Mouse (Mus musculus) kidney, embryonic 15.5 days (tissue): ENCODE data around the gene Fcer1g. TPM values are rescaled to one million over a fixed set of nuclear protein-coding genes. Genes with fewer than 3 reads are reported as not detected.
A peak's percentile ranks its signal among the peaks of the same experiment; 100 is the strongest.

ENCODE experiments used
- ATAC-seq: fragments of 200-750 bp; cut with Nextera tagmentation; replicated peaks from 2 replicates; pipeline ENCODE4 v1.8.0; 2017; ENCODE audit warnings: moderate TSS enrichment; ENCODE audit not compliant: low FRiP score
- H3K27ac ChIP-seq: fragments of 300-500 bp; sonication (generic); 2 replicates; pipeline ENCODE4 v1.5.1; 2015; ENCODE audit warnings: mild to moderate bottlenecking, inconsistent platforms
- H3K27me3 ChIP-seq: fragments of 300-500 bp; sonication (generic); 2 replicates; pipeline ENCODE4 v1.6.1; 2015; ENCODE audit warnings: inconsistent platforms
- H3K36me3 ChIP-seq: fragments of 300-500 bp; sonication (generic); 2 replicates; pipeline ENCODE4 v1.6.1; 2015; ENCODE audit warnings: inconsistent platforms
- H3K4me1 ChIP-seq: fragments of 300-500 bp; sonication (generic); 2 replicates; pipeline ENCODE4 v1.6.1; 2015; ENCODE audit warnings: inconsistent platforms
- H3K4me2 ChIP-seq: fragments of 300-500 bp; sonication (generic); 2 replicates; pipeline ENCODE4 v1.6.1; 2015; ENCODE audit warnings: moderate library complexity, mild to moderate bottlenecking, inconsistent platforms
- H3K4me3 ChIP-seq: fragments of 300-500 bp; sonication (generic); replicated peaks from 2 replicates; pipeline ENCODE4 v1.5.1; 2015; ENCODE audit warnings: mild to moderate bottlenecking, inconsistent platforms
- H3K9ac ChIP-seq: fragments of 300-500 bp; sonication (generic); 2 replicates; pipeline ENCODE4 v1.6.1; 2015; ENCODE audit warnings: mild to moderate bottlenecking, inconsistent platforms
- H3K9me3 ChIP-seq: fragments of 300-500 bp; sonication (generic); replicated peaks from 2 replicates; pipeline ENCODE4 v1.6.1; 2016; ENCODE audit warnings: inconsistent platforms
- WGBS: fragments of 180-500 bp; shearing (Covaris S2); methylation state at CpG from one replicate; pipeline ENCODE4 v1.1.7; 2015; ENCODE audit warnings: mixed read lengths; 5-methylcytosine and 5-hydroxymethylcytosine counted together
- polyA plus RNA-seq: library from polyadenylated mRNA; unstranded; fragments of >200 nt; fragmentation: Nextera tagmentation; extraction: Ambion mirVana; gene quantifications from 2 replicates; pipeline ENCODE4 v1.2.1, GENCODE M21; 2015

The Fcer1g gene
- polyA plus RNA-seq, 1 experiment from 2014 or later = 36.9 TPM

DNA sequence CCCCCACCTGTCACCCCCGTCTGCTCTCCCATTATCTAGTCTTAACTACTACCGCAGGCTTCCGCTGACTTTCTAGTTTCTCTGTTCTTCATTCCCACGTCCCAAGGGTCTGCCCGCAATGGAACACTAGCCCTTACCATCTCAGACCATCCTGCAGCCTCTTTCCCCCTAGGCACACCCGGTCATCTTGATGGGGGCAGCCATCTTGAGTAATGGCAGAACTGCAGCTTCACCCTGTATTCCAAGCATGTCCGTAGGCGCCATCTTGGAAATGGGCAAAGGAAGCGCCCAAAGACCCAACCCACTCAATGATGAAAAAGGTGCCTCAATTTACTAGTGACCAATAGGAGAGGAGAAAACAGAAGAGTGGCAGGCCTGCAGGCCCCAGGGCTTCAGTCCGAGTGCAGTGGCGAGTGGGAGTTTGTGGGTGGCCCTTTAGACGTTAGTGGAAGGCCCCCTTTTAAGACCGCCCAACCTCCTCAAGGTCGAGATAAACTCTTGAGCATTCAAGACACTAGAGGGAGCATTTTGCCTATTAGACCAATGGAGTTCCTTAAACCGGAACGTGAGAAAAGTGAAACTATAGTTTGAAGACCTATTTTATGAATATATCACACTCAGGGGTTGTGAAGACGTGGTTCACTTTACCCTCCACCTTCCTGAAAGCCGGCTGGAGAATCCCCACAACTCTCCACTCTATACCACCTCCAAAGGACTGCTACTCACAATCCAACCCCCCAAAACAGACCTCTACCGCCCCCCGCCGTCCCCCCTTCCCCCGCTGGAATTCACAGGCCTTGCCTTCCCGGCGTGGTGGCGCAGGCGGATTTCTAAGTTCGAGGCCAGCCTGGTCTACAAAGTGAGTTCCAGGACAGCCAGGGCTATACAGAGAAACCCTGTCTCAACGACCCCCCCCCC lies 11.7 kb downstream of the Fcer1g start, which contains the start of gene Tomm40l:
Tomm40l (minus strand) TSS at position 277 of the 918 bp plus-strand sequence.
- peak within 1 kb of the TSS; percentile 59 for H3K9ac ChIP-seq
- H3K27ac ChIP-seq = peak within 1 kb of the TSS; percentile 95
- no peaks in the 10 kb centered on the region for H3K9me3 ChIP-seq
- no peaks in the 10 kb centered on the region for H3K27me3 ChIP-seq
- peaks cover 27% of the 10 kb centered on the region for H3K36me3 ChIP-seq
- peak within 1 kb of the TSS; percentile 74 for H3K4me3 ChIP-seq
- peak; percentile 98 for ATAC-seq
- WGBS = 1% methylated on average over 28 of the region's 28 CpGs
- peaks cover 20% of the 10 kb centered on the region for H3K4me1 ChIP-seq
- peak within 1 kb of the TSS; percentile 73 for H3K4me2 ChIP-seq

DNA sequence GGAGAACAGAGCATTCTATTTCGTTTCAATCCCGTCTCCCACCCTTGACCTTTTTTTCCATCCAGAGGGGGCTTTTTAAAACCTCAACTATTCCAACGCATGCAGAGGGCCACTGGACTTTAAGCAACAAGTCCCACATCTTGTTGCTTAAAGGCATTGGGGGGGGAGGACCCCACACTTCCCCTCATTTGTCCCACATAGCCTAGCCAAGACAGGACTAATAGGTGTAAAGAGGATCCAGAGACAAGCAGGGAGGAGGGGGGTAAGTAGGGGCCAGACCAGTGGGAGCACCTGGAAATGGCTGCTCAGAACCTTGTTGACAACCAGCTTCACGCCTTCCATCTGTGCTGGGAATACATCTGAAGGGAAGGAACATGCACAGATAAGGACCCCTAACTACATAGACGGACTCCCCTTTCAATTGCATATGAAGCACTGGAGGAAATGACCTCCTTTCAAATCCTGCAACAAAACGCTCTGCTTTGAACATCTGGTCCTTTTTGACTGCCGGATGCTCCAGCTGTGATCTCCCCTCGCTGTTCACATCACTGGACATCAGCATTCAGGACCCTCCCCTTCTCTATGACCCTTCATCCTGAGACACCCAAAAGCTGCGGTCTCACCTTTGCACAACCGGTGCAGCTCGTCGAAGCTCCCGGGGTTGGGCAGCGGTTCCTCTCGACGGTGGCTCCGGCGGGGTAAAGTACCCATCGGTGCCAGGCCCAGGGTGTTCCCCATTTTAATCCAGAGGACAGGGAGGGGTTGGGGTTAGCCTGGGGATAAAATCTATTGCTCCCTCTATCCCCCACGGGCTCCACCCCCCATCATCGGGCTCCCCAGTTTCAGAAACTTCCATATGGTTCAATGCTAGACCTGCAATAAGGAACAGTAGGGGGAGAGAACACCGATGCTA lies 12.6 kb downstream of the Fcer1g start:
- H3K4me1 ChIP-seq = peaks cover 20% of the 10 kb centered on the region
- peak overlapping the region; percentile 73 for H3K4me2 ChIP-seq
- WGBS = 4% methylated on average over 22 of the region's 22 CpGs
- peak overlapping the region; percentile 64; the same call in 1 of the 2 replicates for H3K27ac ChIP-seq
- peaks cover 27% of the 10 kb centered on the region for H3K36me3 ChIP-seq
- peak overlapping the region; percentile 74 for H3K4me3 ChIP-seq
- ATAC-seq = peak; percentile 0; the same call in 1 of the 2 replicates
- no peaks in the 10 kb centered on the region for H3K9me3 ChIP-seq
- peak overlapping the region; percentile 59 for H3K9ac ChIP-seq
- H3K27me3 ChIP-seq = no peaks in the 10 kb centered on the region

DNA sequence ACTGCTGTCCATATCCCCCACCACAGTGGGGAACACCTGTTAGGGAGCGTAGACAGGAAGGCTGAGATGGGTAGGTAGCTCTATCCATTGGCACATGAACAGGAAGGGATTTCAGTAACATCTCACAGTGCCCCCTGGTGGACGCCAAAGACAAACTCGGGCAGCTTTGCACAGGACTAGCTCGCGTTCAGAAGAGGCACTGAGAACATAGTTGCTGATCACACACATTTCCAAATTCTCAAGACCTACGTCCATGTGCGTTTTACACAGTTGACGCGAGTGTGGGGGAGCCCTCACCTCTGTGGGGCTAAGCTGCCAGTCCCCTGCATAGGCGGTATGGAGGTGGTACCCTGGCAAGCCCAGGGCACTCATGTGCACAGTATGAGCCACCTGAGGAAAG lies 13.3 kb downstream of the Fcer1g start:
- H3K27ac ChIP-seq = no peak overlapping the region
- H3K9me3 ChIP-seq = no peaks in the 10 kb centered on the region
- H3K4me3 ChIP-seq = peak overlapping the region; percentile 74
- ATAC-seq = 0 out of 2 replicates have a peak, but pooled peaks have one; percentile 9
- peak overlapping the region; percentile 59; the same call in 1 of the 2 replicates for H3K9ac ChIP-seq
- 6% methylated on average over 10 of the region's 10 CpGs for WGBS
- H3K4me2 ChIP-seq = peak overlapping the region; percentile 73
- peaks cover 27% of the 10 kb centered on the region for H3K36me3 ChIP-seq
- H3K27me3 ChIP-seq = no peaks in the 10 kb centered on the region
- H3K4me1 ChIP-seq = peaks cover 20% of the 10 kb centered on the region

DNA sequence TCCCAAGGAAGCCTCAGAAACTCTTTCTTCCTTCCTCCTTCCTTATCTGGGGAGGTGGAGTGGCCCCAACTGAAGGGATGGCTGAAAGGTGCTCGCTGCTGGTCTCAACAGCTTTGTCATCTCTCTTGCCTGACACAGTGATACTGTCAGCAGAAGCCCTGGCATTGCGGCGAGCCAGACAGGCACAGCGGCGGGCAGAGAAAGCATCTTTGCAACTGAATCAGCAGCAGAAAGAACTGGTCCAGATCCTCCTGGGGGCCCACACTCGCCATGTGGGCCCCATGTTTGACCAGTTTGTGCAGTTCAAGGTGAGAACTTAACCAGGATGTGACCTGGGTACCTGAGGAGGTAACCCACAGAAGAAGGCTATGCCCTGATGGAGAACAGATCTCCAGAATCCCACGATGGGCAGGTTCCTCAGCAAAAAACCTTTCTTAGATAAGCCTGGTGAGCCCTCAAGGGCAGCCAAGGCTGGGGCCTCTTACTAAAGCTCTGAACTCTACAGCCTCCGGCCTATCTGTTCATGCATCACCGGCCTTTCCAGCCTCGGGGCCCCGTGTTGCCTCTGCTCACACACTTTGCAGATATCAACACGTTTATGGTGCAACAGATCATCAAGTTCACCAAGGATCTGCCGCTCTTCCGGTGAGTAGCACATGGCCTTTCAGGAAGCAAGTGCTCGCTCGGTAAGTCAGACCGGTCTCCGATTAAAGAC lies 17.8 kb downstream of the Fcer1g start:
- peaks cover 27% of the 10 kb centered on the region for H3K36me3 ChIP-seq
- peaks cover 10% of the 10 kb centered on the region for H3K4me1 ChIP-seq
- H3K9ac ChIP-seq = no peak overlapping the region
- no peak overlapping the region for H3K4me3 ChIP-seq
- no peaks in the 10 kb centered on the region for H3K27me3 ChIP-seq
- H3K4me2 ChIP-seq = no peak overlapping the region
- no peaks in the 10 kb centered on the region for H3K9me3 ChIP-seq
- no peak for ATAC-seq
- H3K27ac ChIP-seq = no peak overlapping the region
- WGBS = 79% methylated on average over 18 of the region's 18 CpGs

DNA sequence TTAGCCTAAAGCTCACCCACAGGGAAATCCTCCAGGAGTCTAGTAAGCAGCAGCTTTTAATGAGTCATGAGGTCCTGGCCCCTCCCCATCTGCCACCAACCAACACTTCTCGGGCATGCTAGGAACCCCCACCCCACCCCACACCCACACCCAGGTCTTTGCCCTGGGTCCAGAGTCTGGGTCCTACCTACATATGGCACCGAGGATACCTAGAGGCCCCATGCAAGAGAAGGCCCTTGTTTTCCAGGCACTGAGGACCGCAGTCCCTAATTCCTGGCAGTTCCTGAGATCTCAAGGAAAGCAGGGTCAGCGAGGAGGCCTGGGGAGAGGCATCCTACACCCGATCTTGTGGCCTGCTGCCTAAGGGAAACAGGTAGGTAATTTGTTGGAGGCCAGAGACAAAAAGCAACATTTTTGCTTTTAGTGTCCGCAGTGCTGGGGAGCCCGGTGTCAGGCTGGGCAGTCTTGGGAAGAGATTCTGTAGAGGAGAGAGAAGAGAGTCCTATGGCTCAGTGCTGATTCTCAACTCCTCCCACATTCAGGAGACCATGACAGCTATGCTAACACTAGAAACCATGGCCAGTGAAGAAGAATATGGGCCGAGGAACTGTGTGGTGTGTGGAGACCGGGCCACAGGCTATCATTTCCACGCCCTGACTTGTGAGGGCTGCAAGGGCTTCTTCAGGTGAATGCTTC lies 20.2 kb downstream of the Fcer1g start, which contains the start of gene Nr1i3:
Nr1i3 (plus strand) TSS at position 170 of the 696 bp plus-strand sequence.
- no peak within 1 kb of the TSS for H3K27ac ChIP-seq
- H3K36me3 ChIP-seq = peaks cover 12% of the 10 kb centered on the region
- no peak within 1 kb of the TSS for H3K4me3 ChIP-seq
- no peak; the same call in 1 of the 2 replicates for ATAC-seq
- no peak within 1 kb of the TSS for H3K9ac ChIP-seq
- H3K4me1 ChIP-seq = peaks cover 4% of the 10 kb centered on the region
- H3K9me3 ChIP-seq = no peaks in the 10 kb centered on the region
- H3K4me2 ChIP-seq = no peak within 1 kb of the TSS
- no peaks in the 10 kb centered on the region for H3K27me3 ChIP-seq
- 67% methylated on average over 10 of the region's 10 CpGs for WGBS

DNA sequence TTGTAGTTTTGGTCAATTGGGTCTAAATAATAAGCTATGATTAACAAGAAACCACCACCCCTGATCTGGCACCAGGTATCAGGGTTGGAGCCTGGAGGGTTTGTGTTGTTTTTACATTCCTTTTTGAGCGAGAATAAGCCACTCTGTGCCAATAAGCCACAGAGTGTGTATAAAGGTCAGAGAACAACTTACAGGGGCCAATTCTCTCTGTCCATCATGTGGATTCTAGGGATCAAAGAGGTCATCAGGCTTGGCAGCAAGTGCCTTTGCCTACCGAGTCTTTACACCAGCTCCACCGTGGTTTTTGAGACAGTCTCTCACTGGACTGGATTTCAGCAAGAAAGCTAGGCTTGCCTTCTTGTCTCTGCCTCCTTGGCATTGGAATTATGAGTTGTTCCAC lies 21.3 kb downstream of the Fcer1g start:
- no peak for ATAC-seq
- 39% methylated on average over 3 of the region's 3 CpGs for WGBS
- Histone ChIP-seq H3K36me3 (0 out of 2 replicates have a peak, but pooled peaks cover under 1% of the 10 kb centered on the region), H3K4me3 (no peak overlapping the region), H3K9ac (no peak overlapping the region), H3K4me2 (no peak overlapping the region), H3K9me3 (no peaks in the 10 kb centered on the region), H3K27me3 (no peaks in the 10 kb centered on the region), H3K4me1 (peaks cover 4% of the 10 kb centered on the region), H3K27ac (no peak overlapping the region)

DNA sequence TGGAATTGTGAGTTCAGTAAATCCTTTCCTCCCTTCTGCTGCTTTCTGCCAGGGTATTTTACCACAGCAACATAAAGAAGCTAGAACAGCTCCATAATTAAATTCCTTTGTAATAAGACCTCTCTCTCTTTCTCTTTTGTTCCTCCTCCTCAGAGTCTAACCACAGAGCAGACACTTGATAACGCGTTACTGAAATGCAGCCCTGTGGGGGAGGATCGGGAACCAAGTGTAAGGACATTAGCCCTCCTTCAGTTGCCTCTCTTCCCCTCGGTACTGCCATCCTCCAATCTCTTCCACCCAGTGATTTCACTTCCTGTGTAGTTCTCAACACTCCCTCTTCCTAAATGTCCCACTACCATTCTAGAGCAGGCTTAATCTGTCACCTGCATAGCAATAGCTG lies 24.8 kb downstream of the Fcer1g start:
- no peaks in the 10 kb centered on the region for H3K27me3 ChIP-seq
- no peaks in the 10 kb centered on the region for H3K9me3 ChIP-seq
- peaks cover 4% of the 10 kb centered on the region for H3K4me1 ChIP-seq
- no peak overlapping the region for H3K27ac ChIP-seq
- peak; percentile 58; the same call in 1 of the 2 replicates for ATAC-seq
- no peak overlapping the region for H3K4me3 ChIP-seq
- WGBS = 14% methylated on average over 4 of the region's 4 CpGs
- no peak overlapping the region for H3K4me2 ChIP-seq
- H3K36me3 ChIP-seq = no peaks in the 10 kb centered on the region
- no peak overlapping the region for H3K9ac ChIP-seq

DNA sequence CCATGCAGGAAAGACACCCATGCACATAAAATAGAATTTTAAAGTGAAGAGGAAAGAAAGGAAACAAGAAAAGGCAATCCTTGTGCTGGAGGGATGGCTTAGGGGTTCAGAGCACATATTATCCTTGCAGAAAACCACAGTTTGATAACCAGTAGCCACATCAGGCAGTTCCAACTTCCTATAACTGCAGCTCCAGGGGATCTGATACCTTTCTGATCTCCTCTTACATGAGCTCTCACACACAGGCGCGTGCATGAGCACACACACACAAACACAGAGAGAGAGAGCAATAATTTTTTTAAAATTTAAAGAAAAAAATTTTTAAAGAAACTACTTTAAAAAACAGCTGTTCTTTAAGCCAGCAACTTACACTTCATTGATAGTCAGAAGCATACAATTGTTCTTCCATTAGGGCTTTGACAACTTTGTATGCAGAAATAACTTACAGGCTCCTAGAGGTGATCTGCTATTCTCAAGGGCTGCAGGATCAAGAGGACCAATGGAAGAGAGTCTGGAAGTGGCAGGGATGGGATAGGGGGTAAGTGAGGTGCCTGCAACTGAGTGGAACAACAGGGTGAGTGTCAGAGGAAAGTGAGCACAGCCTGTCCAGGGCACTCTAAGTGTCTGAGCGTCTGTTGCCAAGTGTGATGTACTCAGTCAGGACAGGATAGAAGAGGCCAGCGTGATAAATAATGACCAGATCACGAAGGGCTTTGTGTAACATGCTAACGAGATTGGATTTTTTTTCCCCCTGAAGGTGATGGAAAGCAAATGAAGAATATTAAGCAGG lies 28.3 kb downstream of the Fcer1g start:
- 59% methylated on average over 6 of the region's 6 CpGs for WGBS
- Histone ChIP-seq H3K4me2 (no peak overlapping the region), H3K9ac (no peak overlapping the region), H3K9me3 (no peaks in the 10 kb centered on the region), H3K4me1 (peaks cover 4% of the 10 kb centered on the region), H3K27ac (no peak overlapping the region), H3K4me3 (no peak overlapping the region), H3K27me3 (no peaks in the 10 kb centered on the region), H3K36me3 (no peaks in the 10 kb centered on the region)
- no peak for ATAC-seq

DNA sequence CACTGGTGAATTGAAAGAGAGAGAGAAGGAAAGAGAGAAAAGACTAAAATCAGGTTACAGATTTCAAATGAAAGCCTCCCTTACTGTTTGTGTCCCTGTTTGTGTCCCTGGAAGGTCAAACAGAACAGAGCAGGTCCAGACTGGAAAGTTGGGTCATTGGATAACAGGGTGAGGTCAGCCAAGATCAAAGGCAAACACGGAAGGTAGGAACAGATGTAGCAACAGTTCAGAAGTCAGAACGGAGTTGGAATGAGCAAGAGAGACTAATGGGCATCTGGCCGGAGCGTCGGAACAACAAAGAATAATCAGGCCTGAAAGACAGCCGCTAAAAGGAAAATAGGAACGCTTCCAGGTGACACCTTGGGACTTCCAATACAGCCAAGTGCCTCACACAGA lies 29.9 kb downstream of the Fcer1g start:
- Histone ChIP-seq H3K4me3 (no peak overlapping the region), H3K27me3 (no peaks in the 10 kb centered on the region), H3K27ac (no peak overlapping the region), H3K4me1 (no peaks in the 10 kb centered on the region), H3K4me2 (no peak overlapping the region), H3K9me3 (no peaks in the 10 kb centered on the region), H3K9ac (no peak overlapping the region), H3K36me3 (no peaks in the 10 kb centered on the region)
- ATAC-seq = no peak
- 60% methylated on average over 7 of the region's 7 CpGs for WGBS

DNA sequence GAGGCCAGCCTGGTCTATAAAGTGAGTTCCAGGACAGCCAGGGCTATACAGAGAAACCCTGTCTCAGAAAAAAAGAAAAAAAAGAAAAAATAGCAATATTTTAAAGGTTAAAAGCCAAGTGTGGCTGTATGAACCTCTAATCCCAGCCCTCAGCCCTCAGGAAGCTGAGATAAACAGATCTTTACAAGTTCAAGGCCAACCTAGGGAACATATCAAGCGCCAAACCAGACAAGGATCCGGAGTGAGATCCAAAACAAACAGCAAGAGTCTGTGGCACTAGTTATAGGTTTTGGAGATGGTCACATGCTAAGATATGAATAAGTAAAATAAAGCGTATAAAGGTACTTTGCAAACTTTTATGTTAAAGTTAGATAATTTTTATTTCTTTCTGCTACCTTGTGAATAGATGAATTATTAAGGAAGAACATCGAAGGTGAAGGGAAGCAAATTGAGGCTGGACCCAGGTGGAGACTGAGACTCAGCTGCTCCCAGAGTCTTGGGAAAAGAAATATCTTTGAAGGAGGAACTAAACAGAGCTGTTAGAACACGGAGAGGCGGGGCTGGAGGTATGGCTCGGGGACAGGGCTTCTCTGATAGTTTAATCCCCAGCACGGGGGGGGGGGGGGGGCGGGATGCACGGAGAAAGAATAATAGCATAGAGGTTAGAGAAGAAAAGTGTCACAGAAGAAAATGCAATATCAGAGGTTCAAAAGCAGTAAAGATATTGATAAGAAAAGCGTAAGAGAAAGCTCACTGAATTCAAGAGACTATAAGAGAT lies 30.5 kb downstream of the Fcer1g start:
- Histone ChIP-seq H3K27me3 (no peaks in the 10 kb centered on the region), H3K4me1 (no peaks in the 10 kb centered on the region), H3K4me3 (no peak overlapping the region), H3K9me3 (no peaks in the 10 kb centered on the region), H3K4me2 (no peak overlapping the region), H3K27ac (no peak overlapping the region), H3K36me3 (no peaks in the 10 kb centered on the region), H3K9ac (no peak overlapping the region)
- no peak for ATAC-seq
- 65% methylated on average over 10 of the region's 11 CpGs for WGBS
